Mouse (Mus musculus) frontal cortex, postnatal 36 days (tissue): ENCODE data around the gene Cfap74.
"Not testable (repeated sequence)": the region's sequence is repeated elsewhere in the genome, so short reads cannot be mapped to it uniquely, and the experiment has no call there.

Experiments used
- DNase-seq, 2 experiments: peaks; one replicate each; pipeline ENCODE4 v3.0.0; 2022; ENCODE audit warnings: low spot score in 2 of 2

The Cfap74 gene

GRCm38 (mm10) chr4:155469590-155470262, 60.7 kb downstream of the Cfap74 start:
- DNase-seq: no peak

GRCm38 (mm10) chr4:155470263-155470953, 61.4 kb downstream of the Cfap74 start:
- no peak for DNase-seq

GRCm38 (mm10) chr4:155470997-155471396, 62.0 kb downstream of the Cfap74 start:
- no peak for DNase-seq

GRCm38 (mm10) chr4:155471406-155471805, 62.4 kb downstream of the Cfap74 start:
- no peak for DNase-seq

- DNase-seq: no peak
Observed at GRCm38 (mm10) chr4:155472716-155473290, 63.8 kb downstream of the Cfap74 start.

- DNase-seq: no peak
Observed at GRCm38 (mm10) chr4:155473319-155473718, 64.3 kb downstream of the Cfap74 start.

GRCm38 (mm10) chr4:155473796-155474195, 64.8 kb downstream of the Cfap74 start:
- DNase-seq: not testable (repeated sequence)

GRCm38 (mm10) chr4:155481381-155482124, 72.6 kb downstream of the Cfap74 start:
- peak; percentile 78 to 82 for DNase-seq

- no peak for DNase-seq
Observed at GRCm38 (mm10) chr4:155482125-155482480, 73.1 kb downstream of the Cfap74 start.

- no peak for DNase-seq
Observed at GRCm38 (mm10) chr4:155482733-155483540, 73.9 kb downstream of the Cfap74 start.

- DNase-seq: no peak
Observed at GRCm38 (mm10) chr4:155485521-155485920, 76.5 kb downstream of the Cfap74 start.

GRCm38 (mm10) chr4:155487746-155488145, 78.8 kb downstream of the Cfap74 start:
- DNase-seq: no peak

GRCm38 (mm10) chr4:155488232-155489025, 79.4 kb downstream of the Cfap74 start:
- DNase-seq: peak in 1 of 2 experiments; percentile 45

GRCm38 (mm10) chr4:155489101-155489970, 80.3 kb downstream of the Cfap74 start:
- DNase-seq: no peak

GRCm38 (mm10) chr4:155490456-155490855, 81.5 kb downstream of the Cfap74 start:
- DNase-seq: no peak

GRCm38 (mm10) chr4:155490990-155491504, 82.1 kb downstream of the Cfap74 start, which contains the start of gene Gnb1:
Gene Gnb1, plus strand, starts transcription at chr4:155491361.
- DNase-seq: peak; percentile 91

GRCm38 (mm10) chr4:155491529-155492130, 82.6 kb downstream of the Cfap74 start:
- no peak for DNase-seq

- peak; percentile 38 to 54 for DNase-seq
Observed at GRCm38 (mm10) chr4:155492131-155492633, 83.2 kb downstream of the Cfap74 start.

- DNase-seq: no peak
Observed at GRCm38 (mm10) chr4:155494891-155495290, 85.9 kb downstream of the Cfap74 start.
